Mouse (Mus musculus) embryonic facial prominence, embryonic 10.5 days (tissue): ENCODE measurements around the gene Dock4. TPM values are rescaled to one million over a fixed set of nuclear protein-coding genes. Genes with fewer than 3 reads are reported as not detected.

ENCODE experiments used
- DNase-seq: peaks from one replicate; pipeline ENCODE4 v3.0.0-alpha.2; 2017; ENCODE audit warnings: low spot score
- H3K27ac ChIP-seq: fragments of 300-500 bp; sonication (generic); replicated peaks from 2 replicates; pipeline ENCODE4 v1.5.1; 2016; ENCODE audit warnings: mild to moderate bottlenecking
- H3K27me3 ChIP-seq: fragments of 300-500 bp; sonication (generic); replicated peaks from 2 replicates; pipeline ENCODE4 v1.6.1; 2016; ENCODE audit warnings: low read depth, mild to moderate bottlenecking; ENCODE audit not compliant: poor library complexity, severe bottlenecking
- H3K36me3 ChIP-seq: fragments of 300-500 bp; sonication (generic); replicated peaks from 2 replicates; pipeline ENCODE4 v1.6.1; 2016; ENCODE audit warnings: mild to moderate bottlenecking, moderate library complexity
- H3K4me1 ChIP-seq: fragments of 300-500 bp; sonication (generic); 2 replicates; pipeline ENCODE4 v1.6.1; 2016
- H3K4me3 ChIP-seq: fragments of 300-500 bp; sonication (generic); 2 replicates; pipeline ENCODE4 v1.5.1; 2016; ENCODE audit warnings: mild to moderate bottlenecking, moderate library complexity
- H3K9me3 ChIP-seq: fragments of 300-500 bp; sonication (generic); 2 replicates; pipeline ENCODE4 v1.6.1; 2016; ENCODE audit warnings: mild to moderate bottlenecking
- WGBS: fragments of 180-500 bp; shearing (Covaris S2); methylation state at CpG from one replicate; pipeline ENCODE4 v1.1.7; 2016; 5-methylcytosine and 5-hydroxymethylcytosine counted together
- polyA plus RNA-seq: library from polyadenylated mRNA; unstranded; fragments of >200 nt; fragmentation: Nextera tagmentation; extraction: Ambion mirVana; gene quantifications from 2 replicates; pipeline ENCODE4 v1.2.1, GENCODE M21; 2016

The Dock4 gene
- polyA plus RNA-seq, 1 experiment from 2014 or later: 19.5 TPM

DNA sequence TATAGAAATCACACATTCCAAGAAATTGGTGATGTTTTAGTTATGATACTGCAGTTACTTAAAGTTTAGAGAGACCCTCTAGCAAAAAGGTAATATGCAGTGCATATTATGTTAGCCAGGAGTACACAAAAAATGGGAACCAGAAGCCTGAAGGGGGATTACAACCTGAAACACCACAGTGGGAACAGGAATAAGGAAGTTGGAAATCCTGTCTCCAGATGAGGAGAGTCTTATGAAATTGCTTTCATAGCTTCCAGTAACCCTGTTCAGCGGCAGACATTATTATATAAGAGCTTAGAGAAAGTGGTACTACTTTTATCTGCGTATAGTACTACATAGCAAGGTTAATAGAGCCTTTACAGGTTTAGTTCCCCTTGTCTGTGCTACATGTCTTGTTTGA is 210.1 kb downstream of the Dock4 start:
- Histone ChIP-seq H3K36me3 (no peaks in the 10 kb centered on the region), H3K27me3 (no peaks in the 10 kb centered on the region), H3K4me3 (no peak overlapping the region), H3K27ac (no peak overlapping the region), H3K4me1 (peaks cover 11% of the 10 kb centered on the region), H3K9me3 (no peaks in the 10 kb centered on the region)
- WGBS: 95% methylated on average over 2 of the region's 2 CpGs
- no peak for DNase-seq

DNA sequence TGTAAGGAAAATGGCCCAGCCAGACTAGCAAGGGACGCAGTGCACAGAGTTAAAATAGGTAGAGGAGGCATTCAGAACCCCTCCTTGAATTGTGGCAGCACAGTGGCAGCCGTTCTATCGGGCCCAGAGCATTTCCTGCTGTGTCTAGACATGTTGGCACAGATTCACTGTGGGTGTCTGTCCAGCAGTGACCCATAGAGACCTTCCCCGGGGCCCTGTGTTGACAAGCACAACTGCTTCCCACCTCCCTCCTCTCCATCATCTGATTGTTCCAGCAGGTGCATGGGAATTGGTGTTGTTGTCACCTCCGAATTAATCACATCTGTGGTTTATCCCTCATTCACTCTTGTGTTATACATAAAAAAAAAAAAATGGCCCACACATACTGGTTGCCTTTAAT is 210.7 kb downstream of the Dock4 start:
- no peaks in the 10 kb centered on the region for H3K9me3 ChIP-seq
- no peaks in the 10 kb centered on the region for H3K36me3 ChIP-seq
- no peak overlapping the region for H3K27ac ChIP-seq
- WGBS: 67% methylated on average over 5 of the region's 5 CpGs
- DNase-seq: no peak
- H3K4me1 ChIP-seq: peaks cover 8% of the 10 kb centered on the region
- no peak overlapping the region for H3K4me3 ChIP-seq
- no peaks in the 10 kb centered on the region for H3K27me3 ChIP-seq

DNA sequence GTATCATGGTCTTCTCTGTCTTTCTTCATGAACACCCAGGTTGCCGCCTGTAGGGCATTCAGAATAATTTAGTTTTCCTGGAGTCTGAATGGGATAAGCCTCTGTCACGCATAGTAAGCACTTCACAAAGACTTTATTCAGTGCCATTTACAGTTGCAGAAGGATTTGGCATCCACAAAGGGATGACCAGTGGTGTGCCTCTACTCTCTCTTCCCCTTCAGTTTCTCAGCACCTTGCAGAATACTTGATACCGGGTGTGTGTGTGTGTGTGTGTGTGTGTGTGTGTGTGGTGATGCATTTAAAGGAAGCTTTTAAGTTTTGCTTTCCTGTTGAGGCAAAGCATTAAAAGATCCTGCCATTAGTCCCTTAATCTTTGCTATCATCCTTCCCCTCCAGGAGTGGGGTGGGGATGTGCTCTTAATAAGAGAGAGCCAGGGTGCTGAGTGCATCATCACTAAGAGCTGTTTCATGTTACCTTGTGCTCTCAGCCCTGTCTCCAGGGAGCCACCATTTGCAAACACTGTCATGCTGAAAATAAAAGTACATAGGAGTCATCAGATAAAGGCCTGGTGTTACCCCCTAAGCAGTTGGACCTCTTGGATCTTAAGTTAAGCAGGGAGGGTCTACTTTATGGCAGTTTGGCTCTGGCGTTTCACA is 211.6 kb downstream of the Dock4 start:
- DNase-seq: no peak
- Histone ChIP-seq H3K27ac (no peak overlapping the region), H3K36me3 (no peaks in the 10 kb centered on the region), H3K4me1 (0 out of 2 replicates have a peak, but pooled peaks cover 3% of the 10 kb centered on the region), H3K27me3 (no peaks in the 10 kb centered on the region), H3K9me3 (no peaks in the 10 kb centered on the region), H3K4me3 (no peak overlapping the region)
- 54% methylated on average over 4 of the region's 4 CpGs for WGBS

DNA sequence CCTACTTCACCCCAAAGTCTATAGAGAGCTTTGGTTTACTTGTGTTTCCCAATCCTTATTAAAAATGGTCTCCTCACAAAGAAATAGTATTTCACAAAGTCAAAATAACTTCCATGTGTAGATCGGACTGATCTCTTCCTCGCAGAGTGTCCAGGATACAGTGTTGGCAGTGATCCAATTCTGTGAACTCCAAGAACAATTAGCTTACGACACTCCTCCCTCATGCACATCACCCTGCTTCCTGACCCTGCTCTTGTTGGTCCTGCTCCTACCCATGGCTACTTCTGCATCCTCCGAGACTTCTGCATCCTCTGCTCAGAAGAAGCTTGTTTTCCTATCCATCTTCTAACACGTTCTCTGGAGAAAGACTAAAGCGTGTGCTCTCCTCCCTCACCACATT is 213.9 kb downstream of the Dock4 start:
- no peaks in the 10 kb centered on the region for H3K9me3 ChIP-seq
- no peak overlapping the region for H3K4me3 ChIP-seq
- H3K36me3 ChIP-seq: no peaks in the 10 kb centered on the region
- 86% methylated on average over 6 of the region's 6 CpGs for WGBS
- no peak for DNase-seq
- H3K27ac ChIP-seq: no peak overlapping the region
- H3K4me1 ChIP-seq: 0 out of 2 replicates have a peak, but pooled peaks cover 3% of the 10 kb centered on the region
- no peaks in the 10 kb centered on the region for H3K27me3 ChIP-seq

DNA sequence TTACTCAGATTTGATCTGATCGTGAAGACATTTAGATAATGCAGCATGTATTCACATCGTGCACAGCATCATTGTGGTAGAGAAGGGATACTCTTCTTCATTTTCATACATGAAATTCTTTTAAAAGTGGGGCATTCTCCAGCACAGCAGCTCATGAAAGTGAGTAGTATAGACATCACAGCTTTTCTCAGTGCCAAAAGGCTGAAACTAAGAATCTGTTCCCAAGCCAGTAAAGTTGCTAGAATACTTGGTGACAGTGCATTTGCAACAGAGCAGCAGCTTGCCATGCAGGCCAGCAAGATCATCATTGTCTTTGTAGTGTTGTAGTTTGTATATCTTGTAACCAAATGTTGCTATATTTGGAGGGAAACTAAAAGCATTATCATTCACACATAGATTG is 223.7 kb downstream of the Dock4 start:
- no peak overlapping the region for H3K27ac ChIP-seq
- H3K36me3 ChIP-seq: no peaks in the 10 kb centered on the region; the same call in 1 of the 2 replicates
- H3K4me1 ChIP-seq: no peaks in the 10 kb centered on the region
- WGBS: 96% methylated on average over 2 of the region's 2 CpGs
- H3K27me3 ChIP-seq: no peaks in the 10 kb centered on the region
- no peak overlapping the region for H3K4me3 ChIP-seq
- DNase-seq: no peak
- H3K9me3 ChIP-seq: no peaks in the 10 kb centered on the region

DNA sequence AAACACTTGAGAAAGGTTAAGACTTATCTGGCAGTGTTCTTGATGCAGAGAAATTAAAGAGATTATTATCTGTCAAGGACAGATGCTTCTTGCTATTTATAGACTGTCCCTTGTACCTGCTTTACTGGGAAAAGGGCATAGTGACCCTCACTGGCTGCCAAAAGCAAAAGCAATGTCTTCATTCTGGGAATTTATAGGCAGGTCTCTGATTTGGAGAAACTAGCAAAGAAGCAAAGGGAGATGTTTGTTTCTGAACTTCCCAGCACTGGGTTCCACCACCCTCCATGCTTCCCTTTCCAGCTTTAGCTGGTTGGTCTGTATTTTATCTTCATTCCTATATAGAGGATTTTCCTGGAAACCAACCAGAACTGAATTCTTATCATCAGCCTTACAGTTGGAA is 225.0 kb downstream of the Dock4 start:
- Histone ChIP-seq H3K27ac (no peak overlapping the region), H3K4me1 (no peaks in the 10 kb centered on the region), H3K4me3 (no peak overlapping the region), H3K27me3 (no peaks in the 10 kb centered on the region), H3K9me3 (no peaks in the 10 kb centered on the region), H3K36me3 (no peaks in the 10 kb centered on the region; the same call in 1 of the 2 replicates)
- DNase-seq: no peak

DNA sequence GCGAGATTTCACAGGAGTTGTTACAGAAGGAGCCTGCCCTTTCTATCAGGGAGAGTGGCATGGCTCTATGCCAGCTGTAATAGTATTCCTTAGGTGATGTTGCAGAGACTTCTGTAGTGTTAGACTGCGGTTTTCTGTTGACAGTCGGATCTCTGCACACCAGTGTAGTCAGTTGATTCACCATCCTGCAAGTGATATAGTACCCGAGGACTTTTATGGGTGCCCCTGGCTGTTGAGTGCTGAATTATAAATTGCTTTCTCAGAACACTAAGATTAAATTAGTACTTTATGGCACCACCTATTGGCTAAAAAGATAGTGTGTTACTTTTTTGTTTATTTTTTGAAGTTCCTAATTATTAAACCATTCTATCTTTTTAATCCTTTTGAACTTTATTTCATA is 234.0 kb downstream of the Dock4 start:
- H3K9me3 ChIP-seq: no peaks in the 10 kb centered on the region
- DNase-seq: no peak
- no peaks in the 10 kb centered on the region for H3K27me3 ChIP-seq
- H3K4me1 ChIP-seq: no peaks in the 10 kb centered on the region
- WGBS: 87% methylated on average over 4 of the region's 4 CpGs
- H3K4me3 ChIP-seq: no peak overlapping the region
- H3K36me3 ChIP-seq: no peaks in the 10 kb centered on the region; the same call in 1 of the 2 replicates
- H3K27ac ChIP-seq: no peak overlapping the region

DNA sequence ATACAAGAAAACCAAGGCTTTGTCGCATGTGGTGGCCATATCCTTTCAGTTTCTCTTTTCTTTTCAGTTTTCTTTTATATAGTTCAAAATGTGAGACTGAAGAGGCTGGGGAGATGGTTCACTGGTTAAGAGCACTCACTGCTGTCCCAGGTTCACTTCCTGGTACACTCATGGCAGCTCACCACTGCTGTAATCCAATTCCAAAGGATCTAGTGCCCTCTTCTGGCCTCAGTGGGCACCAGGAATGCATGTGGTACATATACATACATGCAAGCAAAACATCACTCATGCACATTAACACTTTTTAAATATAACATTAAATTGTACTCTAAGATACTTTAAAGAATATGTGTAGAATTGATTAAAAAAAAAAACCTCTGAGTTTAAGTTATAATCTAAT is 234.8 kb downstream of the Dock4 start:
- no peak overlapping the region for H3K4me3 ChIP-seq
- H3K27me3 ChIP-seq: no peaks in the 10 kb centered on the region
- no peaks in the 10 kb centered on the region for H3K4me1 ChIP-seq
- no peak overlapping the region for H3K27ac ChIP-seq
- no peaks in the 10 kb centered on the region for H3K9me3 ChIP-seq
- DNase-seq: peak; percentile 50
- no peaks in the 10 kb centered on the region; the same call in 1 of the 2 replicates for H3K36me3 ChIP-seq
- WGBS: 94% methylated on average over 1 of the region's 1 CpGs

DNA sequence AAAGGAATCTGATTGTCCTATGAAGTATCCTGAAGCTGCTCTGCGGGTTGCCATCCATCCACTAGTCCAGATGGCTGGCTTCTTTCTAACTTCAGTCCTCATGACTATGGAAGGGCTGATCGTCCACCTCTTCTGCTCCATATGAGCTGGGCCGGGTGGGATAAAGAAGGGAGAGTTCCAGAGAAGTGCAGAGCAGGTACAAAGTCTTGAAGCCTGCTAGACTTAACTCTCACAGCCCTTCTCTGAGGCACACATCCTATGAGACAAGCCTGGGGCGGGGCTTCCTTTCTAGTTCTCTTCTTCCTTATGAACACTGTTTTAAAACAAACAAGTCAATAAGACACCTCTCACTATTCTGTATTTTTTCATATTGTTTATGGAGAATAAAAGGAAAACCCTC is 245.7 kb downstream of the Dock4 start:
- no peak overlapping the region for H3K4me3 ChIP-seq
- no peaks in the 10 kb centered on the region for H3K36me3 ChIP-seq
- DNase-seq: no peak
- no peaks in the 10 kb centered on the region for H3K4me1 ChIP-seq
- H3K9me3 ChIP-seq: no peaks in the 10 kb centered on the region
- WGBS: 73% methylated on average over 4 of the region's 4 CpGs
- H3K27me3 ChIP-seq: no peaks in the 10 kb centered on the region
- no peak overlapping the region for H3K27ac ChIP-seq

DNA sequence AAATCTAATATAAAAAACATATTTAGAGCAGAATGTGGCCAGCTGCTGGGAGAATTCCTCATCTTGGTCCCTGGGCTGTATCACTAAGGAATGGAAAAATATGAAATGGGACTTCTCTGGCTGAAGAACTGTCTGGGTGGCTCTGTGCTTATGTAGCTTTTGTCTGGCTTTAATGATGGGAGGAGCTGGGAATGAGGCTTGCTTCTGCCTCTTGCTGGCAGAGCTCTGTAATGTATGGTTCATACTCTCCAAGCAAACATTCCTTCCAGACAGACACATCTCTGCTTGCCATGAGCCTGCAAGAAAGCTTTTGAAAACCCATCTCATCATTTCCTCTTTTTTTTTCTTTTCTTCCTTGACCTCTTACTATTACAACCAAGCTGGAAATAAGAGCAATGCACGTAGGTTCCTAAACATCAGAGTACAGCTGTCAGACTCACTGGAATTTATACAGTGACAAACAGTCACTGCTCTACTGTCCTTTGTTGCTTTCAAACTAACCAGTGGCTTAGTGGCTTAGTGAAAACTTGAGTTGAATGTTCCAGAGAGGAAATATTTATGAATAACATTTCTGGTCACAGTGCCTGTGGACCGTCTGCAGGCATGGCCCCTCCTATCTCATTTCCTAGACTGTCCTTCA is 248.4 kb downstream of the Dock4 start:
- H3K27ac ChIP-seq: no peak overlapping the region
- H3K9me3 ChIP-seq: no peaks in the 10 kb centered on the region
- no peak overlapping the region for H3K4me3 ChIP-seq
- 78% methylated on average over 2 of the region's 2 CpGs for WGBS
- H3K36me3 ChIP-seq: no peaks in the 10 kb centered on the region
- no peaks in the 10 kb centered on the region for H3K27me3 ChIP-seq
- no peak for DNase-seq
- no peaks in the 10 kb centered on the region for H3K4me1 ChIP-seq

DNA sequence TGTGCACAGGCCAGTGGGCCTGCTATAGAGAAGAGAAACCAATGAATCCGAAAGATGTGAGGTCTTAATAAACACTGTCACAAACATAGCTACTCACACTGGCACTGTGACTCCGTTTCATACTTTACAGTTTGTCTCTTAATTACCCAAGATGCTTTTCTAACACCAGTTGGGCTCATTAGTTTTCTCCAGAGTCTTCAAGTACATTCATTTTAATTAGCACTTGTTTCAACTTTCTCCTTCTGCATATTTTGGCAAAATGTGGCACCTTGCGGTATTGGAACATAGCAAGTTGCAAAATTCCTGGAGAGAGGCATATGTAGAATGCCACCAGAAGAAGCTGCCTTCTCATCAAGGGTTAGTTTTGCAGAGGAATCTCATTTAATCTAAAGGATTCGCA is 252.6 kb downstream of the Dock4 start:
- DNase-seq: no peak
- Histone ChIP-seq H3K27ac (no peak overlapping the region), H3K27me3 (no peaks in the 10 kb centered on the region), H3K36me3 (no peaks in the 10 kb centered on the region), H3K9me3 (no peaks in the 10 kb centered on the region), H3K4me3 (no peak overlapping the region), H3K4me1 (no peaks in the 10 kb centered on the region)
- WGBS: 93% methylated on average over 4 of the region's 4 CpGs

DNA sequence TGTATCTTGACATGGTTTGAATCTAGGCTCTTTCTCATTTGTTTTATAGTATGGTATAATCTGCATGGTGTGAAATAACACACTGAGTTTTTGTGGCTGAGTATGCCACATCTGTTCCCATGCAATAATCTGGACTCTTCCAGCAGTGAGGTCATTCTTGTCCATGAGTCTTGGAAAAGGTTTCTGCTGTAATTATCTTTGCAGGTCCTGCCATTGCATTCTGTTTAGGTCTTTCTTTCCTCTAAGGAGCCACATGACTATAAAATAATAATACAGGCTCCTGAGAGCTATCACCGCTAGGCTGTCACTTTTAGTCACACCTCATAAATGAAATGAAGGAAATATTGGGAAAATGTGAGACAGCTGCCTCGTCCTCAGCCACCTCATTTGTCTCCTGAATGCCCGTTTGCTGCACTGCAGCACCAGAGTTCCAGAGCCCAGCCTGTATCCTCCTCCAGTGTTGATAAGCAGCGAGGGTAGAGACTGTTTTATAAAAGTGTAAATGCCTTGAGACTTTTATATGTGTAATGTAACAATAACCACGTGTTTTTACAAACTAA is 256.6 kb downstream of the Dock4 start:
- no peaks in the 10 kb centered on the region for H3K27me3 ChIP-seq
- no peaks in the 10 kb centered on the region for H3K9me3 ChIP-seq
- no peaks in the 10 kb centered on the region; the same call in 1 of the 2 replicates for H3K36me3 ChIP-seq
- no peak overlapping the region for H3K27ac ChIP-seq
- no peak overlapping the region for H3K4me3 ChIP-seq
- 86% methylated on average over 5 of the region's 5 CpGs for WGBS
- no peak for DNase-seq
- H3K4me1 ChIP-seq: no peaks in the 10 kb centered on the region

DNA sequence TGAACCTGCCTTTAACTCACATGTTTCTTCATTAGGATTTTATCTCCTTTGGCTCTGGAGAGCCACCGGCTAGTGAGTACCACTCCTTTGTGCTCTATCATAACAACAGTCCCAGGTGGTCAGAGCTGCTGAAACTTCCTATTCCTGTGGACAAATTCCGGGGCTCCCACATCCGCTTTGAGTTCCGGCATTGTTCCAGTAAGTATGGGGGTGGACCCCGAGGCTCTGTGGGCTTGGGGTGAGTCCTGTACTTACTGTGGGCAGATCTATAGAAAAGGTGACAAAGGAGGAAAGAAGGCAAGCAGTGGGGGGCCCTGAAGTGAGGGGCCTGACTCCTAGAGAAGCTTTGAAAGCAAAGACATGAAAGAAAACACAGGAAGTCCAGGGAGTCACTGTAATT is 258.5 kb downstream of the Dock4 start:
- no peak for DNase-seq
- Histone ChIP-seq H3K27ac (no peak overlapping the region), H3K9me3 (no peaks in the 10 kb centered on the region), H3K4me1 (no peaks in the 10 kb centered on the region), H3K36me3 (no peaks in the 10 kb centered on the region; the same call in 1 of the 2 replicates), H3K27me3 (no peaks in the 10 kb centered on the region), H3K4me3 (no peak overlapping the region)
- WGBS: 44% methylated on average over 5 of the region's 5 CpGs
